Mouse (Mus musculus): ENCODE data around the gene Cpz. TPM values are rescaled to one million over a fixed set of nuclear protein-coding genes. Genes with fewer than 3 reads are reported as not detected.

The Cpz gene
- polyA plus RNA-seq, 1 experiment from 2014 or later: 0.88 TPM

DNA sequence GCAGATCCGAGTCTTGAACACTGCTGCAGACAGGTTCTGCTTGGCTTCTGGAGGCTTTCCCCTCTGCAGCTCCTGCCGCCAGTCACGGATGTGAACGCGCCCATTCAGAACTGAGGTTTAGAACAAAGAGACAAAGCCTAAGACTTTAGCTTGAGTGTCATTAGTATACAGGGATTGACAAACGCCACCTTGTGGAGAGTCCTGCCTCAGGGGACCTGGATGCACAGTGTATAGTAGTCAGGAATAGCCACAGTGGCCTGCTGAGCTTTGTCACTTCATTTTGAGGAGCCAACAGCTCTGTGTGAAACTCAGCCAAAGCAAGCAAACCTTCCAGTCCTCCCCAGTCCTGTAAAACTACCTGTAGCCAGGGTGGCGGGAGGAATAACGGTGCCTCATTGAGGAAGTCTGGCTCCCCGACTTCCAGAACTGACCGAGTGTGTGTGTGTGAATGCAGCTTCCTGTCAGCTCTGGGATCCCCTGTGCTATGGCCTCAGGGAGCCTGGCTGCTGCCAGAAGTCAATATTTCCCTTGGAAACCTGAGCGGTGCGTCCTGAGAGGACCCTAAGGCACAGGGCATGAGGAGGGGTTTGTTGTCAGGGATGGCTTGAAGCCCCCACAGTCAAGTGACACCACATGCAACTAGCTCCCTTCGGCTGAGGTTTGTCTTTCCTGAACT is 32.6 kb upstream of the Cpz start:
- Histone ChIP-seq H3K9me3 (replicated peaks; ENCODE audit: control insufficient read depth, low read length) (no peaks in the 10 kb centered on the region), H3K4me1 (ENCODE audit: control insufficient read depth, insufficient read depth, low read length) (no peaks in the 10 kb centered on the region), H3K36me3 (ENCODE audit: control insufficient read depth, insufficient read depth, low read length) (peaks cover 55% of the 10 kb centered on the region), H3K27ac (ENCODE audit: low read depth, low read length) (no peak overlapping the region), H3K9ac (ENCODE audit: low read length) (no peak overlapping the region), H3K27me3 (replicated peaks; ENCODE audit: control insufficient read depth, insufficient read depth, low read length) (no peaks in the 10 kb centered on the region), H3K4me2 (ENCODE audit: low read length) (no peak overlapping the region), H3K4me3 (ENCODE audit: low read depth, low read length) (no peak overlapping the region)
- WGBS: 58% methylated on average over 13 of the region's 13 CpGs
- DNase-seq (ENCODE audit: low spot score): peak; percentile 43
- ATAC-seq: no peak

DNA sequence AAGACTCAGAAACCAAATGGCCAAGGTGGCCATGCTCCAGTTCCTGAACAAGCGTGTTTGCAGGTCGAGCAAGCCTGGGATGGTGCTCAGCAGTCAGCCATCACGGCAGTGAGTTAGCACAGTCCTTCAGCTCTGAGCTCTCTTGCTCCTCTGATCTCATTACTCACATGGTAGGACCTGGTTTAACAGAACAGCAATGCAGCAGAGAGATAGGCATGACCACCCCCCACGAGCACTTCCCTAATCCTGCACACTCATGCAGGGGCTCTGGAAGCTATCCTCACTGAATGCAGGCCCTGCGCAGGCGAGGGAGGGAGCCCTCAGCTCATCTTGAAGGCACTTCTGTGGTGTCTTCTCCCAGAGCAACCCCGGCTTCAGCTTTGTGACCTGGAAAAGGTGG is 30.9 kb upstream of the Cpz start:
- DNase-seq (ENCODE audit: low spot score): no peak
- Histone ChIP-seq H3K4me1 (ENCODE audit: control insufficient read depth, insufficient read depth, low read length) (no peaks in the 10 kb centered on the region), H3K9ac (ENCODE audit: low read length) (no peak overlapping the region), H3K27me3 (replicated peaks; ENCODE audit: control insufficient read depth, insufficient read depth, low read length) (no peaks in the 10 kb centered on the region), H3K4me3 (ENCODE audit: low read depth, low read length) (no peak overlapping the region), H3K27ac (ENCODE audit: low read depth, low read length) (no peak overlapping the region), H3K9me3 (replicated peaks; ENCODE audit: control insufficient read depth, low read length) (no peaks in the 10 kb centered on the region), H3K4me2 (ENCODE audit: low read length) (no peak overlapping the region), H3K36me3 (ENCODE audit: control insufficient read depth, insufficient read depth, low read length) (peaks cover 38% of the 10 kb centered on the region)
- ATAC-seq: no peak
- 87% methylated on average over 7 of the region's 7 CpGs for WGBS

DNA sequence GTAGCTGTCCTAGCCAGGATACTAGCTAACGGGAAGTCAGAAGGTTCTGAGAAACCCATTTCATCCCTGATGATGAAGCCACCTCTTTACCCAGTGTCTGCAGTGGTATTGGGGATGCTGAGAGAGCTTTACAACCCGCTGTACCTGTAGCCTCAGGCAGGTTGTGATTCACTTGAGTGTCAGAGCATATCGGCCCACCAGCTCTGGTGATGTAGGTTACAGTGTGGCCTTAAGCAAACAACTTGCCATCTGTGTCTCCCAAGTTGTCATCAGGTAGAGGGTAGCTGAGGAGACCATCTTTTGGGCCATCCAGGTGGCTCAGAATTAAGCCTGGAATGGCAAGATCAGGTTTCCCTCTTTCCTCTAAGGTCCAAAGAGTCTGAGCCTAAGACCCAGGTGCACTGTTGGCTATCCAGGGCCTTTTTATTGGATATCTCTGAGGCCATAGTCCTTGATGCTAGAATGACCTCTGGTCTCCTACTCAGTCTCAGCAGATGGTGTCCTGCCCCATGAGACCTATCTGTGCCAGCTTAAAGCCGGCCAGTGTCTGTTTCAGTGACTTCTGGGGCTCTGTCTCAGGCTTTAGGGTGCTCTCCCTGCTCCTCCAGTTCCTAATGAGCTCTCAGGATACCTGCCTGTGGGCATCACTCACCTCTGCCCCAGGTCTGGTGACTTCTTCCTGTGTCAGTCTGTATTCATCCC is 27.5 kb upstream of the Cpz start:
- no peak overlapping the region for H3K4me3 ChIP-seq (ENCODE audit: low read depth, low read length)
- no peak for DNase-seq (ENCODE audit: low spot score)
- no peak for ATAC-seq
- H3K27ac ChIP-seq (ENCODE audit: low read depth, low read length): no peak overlapping the region
- no peaks in the 10 kb centered on the region for H3K27me3 ChIP-seq (replicated peaks; ENCODE audit: control insufficient read depth, insufficient read depth, low read length)
- no peaks in the 10 kb centered on the region for H3K4me1 ChIP-seq (ENCODE audit: control insufficient read depth, insufficient read depth, low read length)
- no peaks in the 10 kb centered on the region for H3K9me3 ChIP-seq (replicated peaks; ENCODE audit: control insufficient read depth, low read length)
- WGBS: 84% methylated on average over 4 of the region's 4 CpGs
- peaks cover 21% of the 10 kb centered on the region for H3K36me3 ChIP-seq (ENCODE audit: control insufficient read depth, insufficient read depth, low read length)
- H3K9ac ChIP-seq (ENCODE audit: low read length): no peak overlapping the region
- H3K4me2 ChIP-seq (ENCODE audit: low read length): no peak overlapping the region

DNA sequence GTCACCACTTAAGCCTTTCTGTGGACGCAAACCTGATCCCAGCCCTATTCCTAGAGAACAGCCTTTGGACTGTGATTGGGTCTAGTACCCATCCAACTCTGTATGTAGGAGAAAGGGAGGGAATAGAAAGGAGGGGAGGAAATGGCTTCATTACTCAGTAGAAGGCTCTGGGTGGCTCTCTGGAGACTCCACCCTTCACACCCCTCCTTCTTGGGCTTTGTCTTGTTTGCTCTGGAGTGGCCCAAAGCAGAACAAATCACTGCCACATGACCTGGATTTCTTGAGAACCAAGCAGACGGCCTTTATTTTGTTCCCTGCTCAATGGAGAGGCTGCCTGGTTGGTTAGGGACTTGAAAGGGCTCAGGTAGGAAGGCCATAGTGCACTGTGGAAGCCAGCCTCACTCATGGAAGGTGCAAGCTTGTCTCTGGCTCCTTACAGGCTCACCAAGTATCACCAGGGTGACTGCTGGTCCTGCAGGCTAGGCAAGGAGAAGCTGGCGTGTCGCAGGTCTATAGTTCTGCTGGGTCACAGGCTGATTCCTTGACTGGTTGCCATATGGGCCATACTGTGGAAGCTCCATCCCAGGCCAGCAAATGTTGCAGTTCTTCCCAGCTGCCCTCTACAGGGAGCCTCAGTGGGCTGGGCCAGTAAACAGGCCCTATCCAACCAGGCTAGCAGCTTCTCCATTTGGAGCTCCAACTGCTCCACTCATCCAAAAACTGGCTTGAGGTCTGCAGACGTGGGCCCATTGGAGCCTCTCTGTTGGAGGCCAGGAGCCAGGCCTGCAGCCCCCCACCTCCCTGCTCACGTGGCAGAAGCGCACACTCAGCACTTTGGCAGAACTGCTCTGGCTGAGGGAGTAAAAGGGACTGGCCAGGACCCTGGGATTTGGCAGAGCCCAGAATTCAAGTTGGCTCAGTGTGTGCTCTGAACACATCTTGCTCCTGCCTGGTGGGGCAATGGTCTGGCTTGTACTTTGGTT is 26.6 kb upstream of the Cpz start:
- DNase-seq (ENCODE audit: low spot score) (no peak), ATAC-seq (no peak)
- Histone ChIP-seq H3K27me3 (replicated peaks; ENCODE audit: control insufficient read depth, insufficient read depth, low read length) (no peaks in the 10 kb centered on the region), H3K4me3 (ENCODE audit: low read depth, low read length) (no peak overlapping the region), H3K27ac (ENCODE audit: low read depth, low read length) (no peak overlapping the region), H3K9ac (ENCODE audit: low read length) (no peak overlapping the region), H3K36me3 (ENCODE audit: control insufficient read depth, insufficient read depth, low read length) (peaks cover 13% of the 10 kb centered on the region), H3K4me1 (ENCODE audit: control insufficient read depth, insufficient read depth, low read length) (no peaks in the 10 kb centered on the region), H3K4me2 (ENCODE audit: low read length) (no peak overlapping the region), H3K9me3 (replicated peaks; ENCODE audit: control insufficient read depth, low read length) (no peaks in the 10 kb centered on the region)
- WGBS: 53% methylated on average over 7 of the region's 7 CpGs

DNA sequence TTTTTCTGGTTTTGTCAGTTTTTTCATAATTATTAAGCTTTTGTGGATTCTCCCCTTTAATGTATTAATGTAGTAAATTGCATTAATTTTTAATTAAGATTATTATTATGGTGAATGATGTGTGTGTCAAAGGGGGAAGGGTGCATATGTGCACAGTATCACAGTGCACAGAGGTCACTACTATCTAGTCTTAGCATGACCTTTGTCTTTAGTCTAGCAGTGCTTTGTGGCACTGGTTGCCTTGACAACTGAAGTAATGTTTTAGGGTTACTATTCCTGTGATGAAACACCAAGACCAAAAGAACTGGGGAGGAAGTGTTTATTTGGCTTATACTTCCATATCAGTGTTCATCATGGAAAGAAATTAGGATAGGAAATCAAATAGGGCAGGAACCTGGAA is 20.6 kb upstream of the Cpz start:
- Histone ChIP-seq H3K9ac (ENCODE audit: low read length) (no peak overlapping the region), H3K27me3 (replicated peaks; ENCODE audit: control insufficient read depth, insufficient read depth, low read length) (no peaks in the 10 kb centered on the region), H3K4me2 (ENCODE audit: low read length) (no peak overlapping the region), H3K27ac (ENCODE audit: low read depth, low read length) (no peak overlapping the region), H3K4me1 (ENCODE audit: control insufficient read depth, insufficient read depth, low read length) (no peaks in the 10 kb centered on the region), H3K36me3 (ENCODE audit: control insufficient read depth, insufficient read depth, low read length) (no peaks in the 10 kb centered on the region), H3K4me3 (ENCODE audit: low read depth, low read length) (no peak overlapping the region), H3K9me3 (replicated peaks; ENCODE audit: control insufficient read depth, low read length) (no peaks in the 10 kb centered on the region)
- ATAC-seq (no peak), DNase-seq (ENCODE audit: low spot score) (no peak)

DNA sequence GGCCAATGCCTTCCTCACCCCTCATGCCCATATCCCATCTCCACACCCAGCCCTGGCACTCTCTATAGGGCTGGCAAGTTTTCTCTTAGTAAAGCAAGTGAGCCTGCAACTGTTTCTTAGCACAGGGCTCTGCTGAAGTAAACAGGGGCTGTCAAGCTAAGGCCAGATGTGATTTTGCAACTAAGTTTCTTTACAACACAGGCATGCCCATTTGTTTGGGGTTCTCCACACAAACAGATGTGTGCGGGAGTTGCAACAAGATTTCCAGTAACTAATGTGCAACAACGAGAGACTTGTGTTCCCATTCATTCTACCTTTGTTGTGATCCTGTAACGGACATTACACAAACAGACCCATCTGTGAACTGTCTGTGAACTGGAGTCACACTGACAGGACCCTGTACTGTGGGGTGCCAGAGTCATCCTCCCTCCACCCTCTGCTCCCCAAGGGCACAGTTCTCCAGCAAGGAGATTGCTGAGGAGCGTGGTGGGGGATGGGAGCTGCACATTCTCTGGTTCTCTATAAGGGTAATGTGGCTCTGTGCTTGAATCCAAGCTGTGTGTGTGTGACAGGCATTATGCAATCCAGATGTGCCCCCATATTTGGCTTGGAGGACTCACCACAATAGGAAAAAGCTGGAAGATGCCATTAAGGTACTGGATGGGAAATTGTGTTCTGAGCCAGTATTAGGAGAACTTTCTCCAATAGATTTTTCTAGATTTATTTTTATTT is 15.7 kb upstream of the Cpz start:
- 81% methylated on average over 4 of the region's 4 CpGs for WGBS
- no peaks in the 10 kb centered on the region for H3K36me3 ChIP-seq (ENCODE audit: control insufficient read depth, insufficient read depth, low read length)
- H3K9me3 ChIP-seq (replicated peaks; ENCODE audit: control insufficient read depth, low read length): no peaks in the 10 kb centered on the region
- no peak for DNase-seq (ENCODE audit: low spot score)
- no peak overlapping the region for H3K4me3 ChIP-seq (ENCODE audit: low read depth, low read length)
- no peak overlapping the region for H3K9ac ChIP-seq (ENCODE audit: low read length)
- no peak overlapping the region for H3K27ac ChIP-seq (ENCODE audit: low read depth, low read length)
- no peak overlapping the region for H3K4me2 ChIP-seq (ENCODE audit: low read length)
- no peaks in the 10 kb centered on the region for H3K27me3 ChIP-seq (replicated peaks; ENCODE audit: control insufficient read depth, insufficient read depth, low read length)
- no peaks in the 10 kb centered on the region for H3K4me1 ChIP-seq (ENCODE audit: control insufficient read depth, insufficient read depth, low read length)
- no peak for ATAC-seq

DNA sequence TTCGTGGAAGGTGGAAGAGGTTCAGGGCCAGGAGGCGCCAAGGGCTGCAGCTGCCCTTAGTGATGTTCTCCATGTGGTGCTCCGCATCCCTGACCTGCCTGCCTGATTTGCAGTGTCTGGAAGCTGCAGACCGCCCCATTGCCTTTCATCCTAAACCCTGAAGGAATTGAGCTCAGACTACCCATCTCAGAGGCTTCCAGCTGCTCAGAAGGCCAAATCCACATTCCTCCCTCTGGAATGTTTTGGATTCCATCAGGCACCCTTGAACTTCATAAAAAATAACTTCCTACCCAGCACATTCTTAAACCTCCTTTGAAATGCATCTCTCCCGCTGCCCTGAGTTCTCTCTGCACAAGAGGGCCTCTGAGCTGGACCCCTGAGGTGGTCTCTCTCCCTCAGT is 15.1 kb upstream of the Cpz start:
- ATAC-seq: no peak
- 66% methylated on average over 5 of the region's 5 CpGs for WGBS
- no peaks in the 10 kb centered on the region for H3K9me3 ChIP-seq (replicated peaks; ENCODE audit: control insufficient read depth, low read length)
- no peaks in the 10 kb centered on the region for H3K27me3 ChIP-seq (replicated peaks; ENCODE audit: control insufficient read depth, insufficient read depth, low read length)
- no peaks in the 10 kb centered on the region for H3K4me1 ChIP-seq (ENCODE audit: control insufficient read depth, insufficient read depth, low read length)
- no peak overlapping the region for H3K9ac ChIP-seq (ENCODE audit: low read length)
- no peak overlapping the region for H3K4me3 ChIP-seq (ENCODE audit: low read depth, low read length)
- H3K27ac ChIP-seq (ENCODE audit: low read depth, low read length): no peak overlapping the region
- DNase-seq (ENCODE audit: low spot score): no peak
- no peaks in the 10 kb centered on the region for H3K36me3 ChIP-seq (ENCODE audit: control insufficient read depth, insufficient read depth, low read length)
- H3K4me2 ChIP-seq (ENCODE audit: low read length): no peak overlapping the region

DNA sequence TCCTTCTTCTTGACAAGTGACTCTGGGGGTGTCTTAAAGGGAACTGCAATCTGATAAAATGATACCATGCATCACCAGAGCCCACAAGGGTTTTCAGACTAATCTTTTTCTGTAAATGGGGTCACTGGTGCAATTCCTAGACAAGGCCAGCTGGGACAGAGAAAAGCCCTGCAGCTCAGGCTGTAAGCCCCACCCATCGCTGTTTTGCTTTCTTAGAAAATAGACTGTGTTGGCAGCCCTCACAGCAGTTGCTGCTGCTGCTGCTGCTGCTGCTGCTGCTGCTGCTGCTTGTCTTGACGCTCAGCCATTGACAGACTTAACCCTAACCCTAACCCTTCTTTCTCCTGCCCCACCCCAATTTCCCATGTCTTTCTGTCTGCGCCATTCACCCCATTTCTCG is 14.1 kb upstream of the Cpz start:
- H3K27ac ChIP-seq (ENCODE audit: low read depth, low read length): no peak overlapping the region
- H3K27me3 ChIP-seq (replicated peaks; ENCODE audit: control insufficient read depth, insufficient read depth, low read length): no peaks in the 10 kb centered on the region
- no peak overlapping the region for H3K4me3 ChIP-seq (ENCODE audit: low read depth, low read length)
- H3K9ac ChIP-seq (ENCODE audit: low read length): no peak overlapping the region
- no peaks in the 10 kb centered on the region for H3K4me1 ChIP-seq (ENCODE audit: control insufficient read depth, insufficient read depth, low read length)
- no peaks in the 10 kb centered on the region for H3K9me3 ChIP-seq (replicated peaks; ENCODE audit: control insufficient read depth, low read length)
- no peak overlapping the region for H3K4me2 ChIP-seq (ENCODE audit: low read length)
- WGBS: 50% methylated on average over 4 of the region's 4 CpGs
- ATAC-seq (no peak), DNase-seq (ENCODE audit: low spot score) (no peak)
- no peaks in the 10 kb centered on the region for H3K36me3 ChIP-seq (ENCODE audit: control insufficient read depth, insufficient read depth, low read length)

Data from forebrain, embryonic 14.5 days (tissue).